Mouse (Mus musculus) liver, adult 2 months (tissue): ENCODE data around the gene Senp2.

ENCODE experiments used
- CTCF ChIP-seq: fragments of 200-500 bp; IDR thresholded peaks from 2 replicates; pipeline ENCODE4 v1.5.1; 2011; ENCODE audit warnings: low read depth, low read length, control low read depth
- POLR2A ChIP-seq: fragments of 200-500 bp; IDR thresholded peaks from 2 replicates; pipeline ENCODE4 v1.6.1; 2011; ENCODE audit warnings: low read length, control low read depth; ENCODE audit not compliant: insufficient read depth; ENCODE audit errors: extremely low read depth

GRCm38 (mm10) chr16:21965576-21965975 is 43.7 kb upstream of the Senp2 start:
- TF ChIP-seq CTCF = no peak
- TF ChIP-seq POLR2A = no peak
